Mouse (Mus musculus): ENCODE results near the gene Cela3a.

DNA sequence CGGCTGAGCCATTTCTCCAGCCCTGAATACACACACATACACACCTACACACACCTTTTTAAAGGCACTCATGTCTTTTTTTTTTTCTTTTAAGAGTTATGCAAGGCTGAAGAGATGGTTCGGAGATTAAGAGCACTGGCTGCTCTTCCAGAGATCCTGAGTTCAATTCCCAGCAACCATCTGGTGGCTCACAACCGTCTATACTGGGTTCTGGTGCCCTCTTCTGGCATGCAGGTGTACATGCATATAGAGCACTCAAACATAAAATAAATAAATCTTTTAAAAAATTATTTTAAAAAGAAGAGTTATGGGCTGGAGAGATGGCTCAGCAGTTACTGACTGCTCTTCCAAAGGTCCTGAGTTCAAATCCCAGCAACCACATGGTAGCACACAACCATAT, 18.3 kb downstream of the Cela3a start:
- peak; percentile 29 for TF ChIP-seq CTCF (IDR thresholded peaks at IDR 0.05; ENCODE audit: control insufficient read depth, insufficient read depth, low read length)
- TF ChIP-seq POLR2A (IDR thresholded peaks at IDR 0.05; ENCODE audit: borderline replicate concordance, control insufficient read depth, low read depth, low read length): no peak

Data from bone marrow, adult 2 months (tissue).